In genomic region chr5:119672984-119673600, GRCm38 (mm10) we compare ENCODE assay signal across 10 mouse cellular contexts. TPM values are rescaled to one million over a fixed set of nuclear protein-coding genes. Genes with fewer than 3 reads are reported as not detected.
A peak's percentile ranks its signal among the peaks of the same experiment; 100 is the strongest.
DNase-seq lines count a peak whose midpoint lies in the region; ATAC-seq and TF ChIP-seq lines count a peak whose summit lies in the region.
"Had no signal": no experiment of that assay in that cellular context is flagged by ENCODE, and none has a peak within 500 bp of the region (broad histone marks: within the 10 kb centered on the region; RNA-seq: fewer than 3 reads in every experiment).

No protein-coding gene starts in this region.

- WGBS in heart, embryonic 12.5 days: 5% methylated on average over 17 of the region's 17 CpGs
- 4% methylated on average over 17 of the region's 17 CpGs for WGBS in liver, embryonic 15.5 days (ENCODE audit: insufficient replicate concordance)

- H3K36me3 ChIP-seq in heart, embryonic 12.5 days: no peaks in the 10 kb centered on the region
- peaks cover 42% of the 10 kb centered on the region for H3K36me3 ChIP-seq in E14TG2a.4 (ENCODE audit: insufficient read depth, low read length)
- no peaks in the 10 kb centered on the region for H3K36me3 ChIP-seq in liver, embryonic 15.5 days (replicated peaks)

- peak overlapping the region; percentile 58 for H3K4me3 ChIP-seq in heart, embryonic 12.5 days
- peak overlapping the region; percentile 80 for H3K4me3 ChIP-seq in E14TG2a.4 (replicated peaks; ENCODE audit: low read length)
- peak overlapping the region; percentile 84 for H3K4me3 ChIP-seq in embryonic fibroblast, embryonic 13.5 days (ENCODE audit: insufficient read depth, low read length)
- peak overlapping the region; percentile 48 for H3K4me3 ChIP-seq in liver, embryonic 15.5 days (replicated peaks)

- H3K9me3 ChIP-seq in heart, embryonic 12.5 days (replicated peaks): no peaks in the 10 kb centered on the region
- no peaks in the 10 kb centered on the region for H3K9me3 ChIP-seq in E14TG2a.4 (ENCODE audit: low read length)
- H3K9me3 ChIP-seq in liver, embryonic 15.5 days (replicated peaks): no peaks in the 10 kb centered on the region

- ATAC-seq in heart, embryonic 12.5 days (ENCODE audit: insufficient number of reproducible peaks, low FRiP score): no peak
- ATAC-seq in liver, embryonic 15.5 days (ENCODE audit: insufficient read depth): no peak

- peak overlapping the region; percentile 75 for H3K9ac ChIP-seq in heart, embryonic 12.5 days
- H3K9ac ChIP-seq in liver, embryonic 15.5 days: no peak overlapping the region

- peaks cover 31% of the 10 kb centered on the region for H3K4me1 ChIP-seq in heart, embryonic 12.5 days (replicated peaks)
- peaks cover 78% of the 10 kb centered on the region for H3K4me1 ChIP-seq in E14TG2a.4 (replicated peaks; ENCODE audit: low read depth, low read length)
- peaks cover 3% of the 10 kb centered on the region for H3K4me1 ChIP-seq in embryonic fibroblast, embryonic 13.5 days (ENCODE audit: control insufficient read depth, insufficient read depth, low read length)
- H3K4me1 ChIP-seq in liver, embryonic 15.5 days (replicated peaks): peaks cover 18% of the 10 kb centered on the region

- TF ChIP-seq POLR2A in embryonic fibroblast, embryonic 13.5 days (IDR thresholded peaks at IDR 0.05; ENCODE audit: low read depth, low read length): no peak

- H3K27ac ChIP-seq in heart, embryonic 12.5 days (ENCODE audit: poor library complexity, severe bottlenecking): no peak overlapping the region
- peak overlapping the region; percentile 69 for H3K27ac ChIP-seq in embryonic fibroblast, embryonic 13.5 days (ENCODE audit: insufficient read depth, low read length)
- no peak overlapping the region for H3K27ac ChIP-seq in liver, embryonic 15.5 days (replicated peaks)

- DNase-seq in heart, adult 8-10 months (ENCODE audit: low spot score): no peak
- DNase-seq in right cerebral cortex, postnatal 25 days: no peak
- DNase-seq in gastrocnemius, postnatal 25 days: no peak
- no peak for DNase-seq in frontal cortex, adult 2 months (ENCODE audit: extremely low spot score in 1 of 2, low spot score in 1 of 2)
- DNase-seq: cerebellum, postnatal 36 days had no signal

- H3K4me2 ChIP-seq in heart, embryonic 12.5 days: peak overlapping the region; percentile 92
- peak overlapping the region; percentile 59 for H3K4me2 ChIP-seq in liver, embryonic 15.5 days

- no peak for TF ChIP-seq CTCF in E14TG2a.4 (conservative IDR thresholded peaks at IDR 0.05; ENCODE audit: low read length)
- no peak for TF ChIP-seq CTCF in embryonic fibroblast, embryonic 13.5 days (IDR thresholded peaks at IDR 0.05; ENCODE audit: borderline replicate concordance, insufficient read depth, low read length)

- H3K27me3 ChIP-seq in heart, embryonic 12.5 days (replicated peaks): peaks cover 62% of the 10 kb centered on the region
- peaks cover 82% of the 10 kb centered on the region for H3K27me3 ChIP-seq in E14TG2a.4 (ENCODE audit: insufficient read depth, low read length)
- peaks cover 88% of the 10 kb centered on the region for H3K27me3 ChIP-seq in liver, embryonic 15.5 days

RNA-seq across cellular contexts. Expression of gene Tbx3, which starts 2.6 kb away (rescaled TPM):
- polyA plus RNA-seq in heart, embryonic 12.5 days (2016; fragmentation: Nextera tagmentation; extraction: Ambion mirVana): 18.8 and 21.0 TPM in 2 replicates
- 10 to 100 TPM in 3 of 4 experiments, 1 to 10 TPM in 1; 8.9 to 12.7 (median 10.2) TPM for total RNA-seq in heart, adult 8-10 months (2022)
- 16.8 and 20.9 TPM in 2 replicates for polyA plus RNA-seq in embryonic fibroblast, embryonic 13.5 days (2011; ENCODE audit: insufficient read length, low read depth, missing spikeins)
- polyA plus RNA-seq in liver, embryonic 15.5 days (2015; fragmentation: Nextera tagmentation; extraction: Ambion mirVana): 2.6 and 2.8 TPM in 2 replicates
- 1 to 10 TPM; 2.6 to 4.3 TPM for total RNA-seq in gastrocnemius, postnatal 25 days (2021)
- polyA plus RNA-seq in frontal cortex, adult 2 months (2012; rRNA removed): 1.8 and 2.4 TPM in 2 replicates
- total RNA-seq: MEL had no signal
